Mouse (Mus musculus): ENCODE measurements around the gene Ppp1r3c.

DNA sequence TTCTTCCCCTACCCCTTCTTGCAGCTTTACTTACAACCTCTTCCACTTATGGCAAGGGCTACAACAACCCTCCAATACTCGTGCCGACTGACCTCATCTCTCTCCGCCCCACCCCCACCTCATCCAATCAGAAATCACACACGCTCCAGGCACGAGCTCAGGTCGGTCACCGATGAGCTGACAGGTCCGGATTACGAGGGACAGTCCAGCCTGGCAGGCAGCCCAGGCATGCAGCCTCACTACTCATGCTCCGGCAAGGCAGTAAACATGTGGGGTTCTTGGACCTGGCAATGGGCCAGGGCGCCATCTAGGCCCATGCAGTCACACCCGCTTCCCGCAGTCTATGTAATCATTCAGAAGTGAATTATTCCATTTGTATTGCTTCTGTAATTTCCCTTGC is 23.4 kb downstream of the Ppp1r3c start:
- TF ChIP-seq HCFC1 (IDR thresholded peaks at IDR 0.05; ENCODE audit: borderline replicate concordance, insufficient read depth, low read length) (no peak), ZC3H11A (IDR thresholded peaks at IDR 0.05; ENCODE audit: borderline replicate concordance, low read depth, low read length) (no peak), ZNF384 (IDR thresholded peaks at IDR 0.05; ENCODE audit: low read depth, low read length) (no peak), CHD2 (IDR thresholded peaks at IDR 0.05; ENCODE audit: low read depth, low read length) (no peak)
